Mouse (Mus musculus): ENCODE measurements around the gene Srcin1.
A peak's percentile ranks its signal among the peaks of the same experiment; 100 is the strongest.

Gene Srcin1

DNA sequence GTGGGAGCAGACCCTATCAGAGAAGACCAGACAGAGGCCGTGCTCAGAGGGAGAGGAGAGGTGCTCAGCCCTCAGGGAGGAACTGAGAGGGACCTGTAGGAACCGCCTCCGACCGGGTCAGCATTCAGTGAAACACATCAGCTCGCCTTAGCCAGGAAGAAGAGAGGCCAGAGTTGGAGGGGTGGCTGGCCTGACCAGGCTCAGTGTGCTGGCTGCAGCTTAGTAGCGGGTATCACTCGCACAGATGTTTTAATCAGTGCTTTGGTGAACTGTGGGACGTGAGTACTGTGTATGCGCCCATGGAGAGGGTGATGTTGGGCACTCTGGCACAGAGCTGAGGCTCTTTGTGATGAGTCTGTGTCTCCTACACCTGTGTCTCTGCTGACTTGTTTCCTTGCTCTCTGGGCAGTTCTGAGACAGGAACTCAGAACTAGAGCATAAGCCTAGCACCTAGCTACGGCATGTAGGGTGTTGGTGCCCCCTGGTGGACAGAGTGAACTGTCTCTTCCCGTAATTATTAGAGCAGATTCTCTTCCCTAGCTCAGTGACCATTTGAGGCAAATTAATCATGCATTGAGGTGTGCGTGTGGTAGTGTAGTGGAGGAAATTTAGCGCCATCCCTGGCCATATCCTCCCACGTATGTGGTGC, 107.2 kb downstream of the Srcin1 start:
- peak; percentile 79 for DNase-seq (ENCODE audit: low read depth, low spot score)

DNA sequence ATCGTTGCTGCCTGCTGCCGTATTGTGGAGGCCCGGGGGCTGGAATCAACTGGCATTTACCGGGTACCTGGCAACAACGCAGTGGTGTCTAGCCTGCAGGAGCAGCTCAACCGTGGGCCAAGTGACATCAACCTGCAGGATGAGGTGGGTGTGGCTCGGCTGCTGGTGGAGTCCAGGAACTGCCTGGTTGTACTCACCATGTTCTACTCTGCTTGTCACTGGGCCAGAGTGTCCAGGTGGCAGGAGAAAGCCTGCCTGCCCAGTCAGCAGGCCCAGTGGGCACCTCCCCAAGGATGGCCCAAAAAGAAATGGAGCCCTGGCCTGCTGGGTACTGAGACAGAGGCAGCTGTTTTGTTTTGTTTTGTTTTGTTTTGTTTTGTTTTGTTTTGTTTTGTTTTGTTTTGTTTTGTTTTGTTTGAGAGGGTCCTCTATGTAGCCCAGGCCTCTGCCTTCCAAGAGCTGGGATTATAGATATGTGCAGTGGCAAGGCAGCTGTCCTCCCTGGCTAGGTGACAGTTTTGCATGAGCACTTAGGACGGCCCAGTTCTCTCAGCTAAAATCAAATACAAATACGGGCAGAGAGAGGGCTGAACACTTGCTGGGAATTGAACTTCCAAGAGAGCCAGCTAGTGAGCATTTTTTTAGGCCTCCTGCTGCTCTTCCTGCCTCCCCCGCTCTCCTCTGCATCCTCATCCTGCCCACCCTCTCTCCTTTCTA, 109.4 kb downstream of the Srcin1 start:
- DNase-seq (ENCODE audit: low read depth, low spot score) = no peak

GRCm38 (mm10) chr11:97465957-97466356, 110.0 kb downstream of the Srcin1 start:
- no peak for DNase-seq (ENCODE audit: low read depth, low spot score)

- DNase-seq (ENCODE audit: low read depth, low spot score) = no peak
Observed at GRCm38 (mm10) chr11:97463991-97464390, 112.0 kb downstream of the Srcin1 start.

DNA sequence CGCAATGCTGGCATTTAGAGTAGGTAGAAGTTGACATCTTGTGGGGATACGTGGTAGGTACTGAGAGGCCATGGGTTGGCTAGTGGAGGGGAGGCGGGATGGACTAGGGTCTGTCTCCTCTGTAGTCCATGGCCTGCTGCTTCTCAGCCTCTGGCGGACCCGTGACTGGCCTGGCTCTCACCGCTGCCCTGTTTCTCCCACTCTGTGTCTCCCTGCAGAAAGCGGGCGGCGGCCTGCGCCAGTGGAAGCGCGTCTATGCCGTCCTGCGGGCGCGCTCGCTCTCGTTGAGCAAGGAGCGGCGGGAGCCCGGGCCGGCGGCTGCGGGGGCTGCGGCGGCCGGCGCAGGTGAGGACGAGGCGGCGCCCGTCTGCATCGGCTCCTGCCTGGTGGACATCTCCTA, 112.8 kb downstream of the Srcin1 start:
- no peak for DNase-seq (ENCODE audit: low read depth, low spot score)

DNA sequence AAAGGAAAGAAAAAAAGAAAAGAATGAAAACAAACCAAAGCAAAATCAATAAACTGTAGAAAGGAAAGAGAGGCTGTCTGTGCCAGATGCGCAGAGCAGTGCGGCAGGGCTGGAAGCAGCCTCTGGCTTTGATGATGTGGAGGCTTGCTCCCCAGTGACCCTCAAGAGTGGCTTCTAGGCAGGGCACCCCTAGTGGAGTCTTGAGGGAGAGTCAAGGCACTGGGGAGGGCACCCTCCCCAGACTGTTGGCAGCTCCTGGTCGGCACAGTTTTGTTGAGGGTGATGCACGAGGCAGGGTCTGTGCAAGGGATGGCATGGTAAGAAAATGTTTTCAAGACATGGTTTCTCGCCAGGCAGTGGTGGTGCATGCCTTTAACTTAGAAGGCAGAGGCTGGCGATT, 113.4 kb downstream of the Srcin1 start:
- no peak for DNase-seq (ENCODE audit: low read depth, low spot score)

GRCm38 (mm10) chr11:97461307-97461820, 114.6 kb downstream of the Srcin1 start:
- DNase-seq (ENCODE audit: low read depth, low spot score) = no peak
